Mouse (Mus musculus) right cerebral cortex, adult 2 months (tissue): ENCODE data around the gene Arx.

Experiments used
- DNase-seq, 2 experiments: peaks; one replicate each; pipeline ENCODE4 v3.0.0; 2021 to 2022; ENCODE audit warnings: low spot score in 2 of 2

Gene Arx

GRCm38 (mm10) chrX:93286291-93286893 is at the start of gene Arx:
Gene Arx, plus strand, starts transcription at chrX:93286445.
- DNase-seq = peak in 1 of 2 experiments; percentile 56

GRCm38 (mm10) chrX:93251329-93251728 is 34.9 kb upstream of the Arx start:
- DNase-seq = no peak

GRCm38 (mm10) chrX:93275689-93276088 is 10.6 kb upstream of the Arx start:
- DNase-seq = no peak

GRCm38 (mm10) chrX:93279940-93280339 is 6.3 kb upstream of the Arx start:
- no peak for DNase-seq

- no peak for DNase-seq
Observed at GRCm38 (mm10) chrX:93281028-93281723, 5.1 kb upstream of the Arx start.

GRCm38 (mm10) chrX:93281756-93282155 is 4.5 kb upstream of the Arx start:
- no peak for DNase-seq

GRCm38 (mm10) chrX:93285091-93285490 is 1.2 kb upstream of the Arx start:
- no peak for DNase-seq

GRCm38 (mm10) chrX:93288339-93288738 is 2.1 kb downstream of the Arx start:
- DNase-seq = no peak

- DNase-seq = no peak
Observed at GRCm38 (mm10) chrX:93289076-93289475, 2.8 kb downstream of the Arx start.

GRCm38 (mm10) chrX:93289851-93290380 is 3.7 kb downstream of the Arx start:
- no peak for DNase-seq

- DNase-seq = no peak
Observed at GRCm38 (mm10) chrX:93292031-93292430, 5.8 kb downstream of the Arx start.

- no peak for DNase-seq
Observed at GRCm38 (mm10) chrX:93294736-93295490, 8.7 kb downstream of the Arx start.

- no peak for DNase-seq
Observed at GRCm38 (mm10) chrX:93295819-93296218, 9.6 kb downstream of the Arx start.

- DNase-seq = no peak
Observed at GRCm38 (mm10) chrX:93297001-93297441, 10.8 kb downstream of the Arx start.

GRCm38 (mm10) chrX:93299046-93299626 is 12.9 kb downstream of the Arx start:
- DNase-seq = no peak

- no peak for DNase-seq
Observed at GRCm38 (mm10) chrX:93299771-93300170, 13.5 kb downstream of the Arx start.

GRCm38 (mm10) chrX:93300183-93300815 is 14.1 kb downstream of the Arx start:
- DNase-seq = no peak

- no peak for DNase-seq
Observed at GRCm38 (mm10) chrX:93301798-93302197, 15.6 kb downstream of the Arx start.

GRCm38 (mm10) chrX:93305780-93306179 is 19.5 kb downstream of the Arx start:
- no peak for DNase-seq

GRCm38 (mm10) chrX:93317577-93317976 is 31.3 kb downstream of the Arx start:
- no peak for DNase-seq

- DNase-seq = no peak
Observed at GRCm38 (mm10) chrX:93319979-93320378, 33.7 kb downstream of the Arx start.

GRCm38 (mm10) chrX:93321336-93321735 is 35.1 kb downstream of the Arx start:
- DNase-seq = no peak
